Mouse (Mus musculus) liver, adult 10 weeks (tissue): ENCODE measurements around the gene Cd80. TPM values are rescaled to one million over a fixed set of nuclear protein-coding genes. Genes with fewer than 3 reads are reported as not detected.

Experiments used
- polyA plus RNA-seq: library from polyadenylated mRNA; stranded (reverse); fragments of 350-450 nt; fragmentation: Illumina TruSeq; extraction: RNeasy Lipid Tissue Mini Kit (QIAGEN cat#74804); gene quantifications from one replicate; pipeline ENCODE4 v1.2.3, GENCODE M21; 2014; ENCODE audit warnings: low read depth, low replicate concordance

Cd80 gene
- 0.58 TPM for polyA plus RNA-seq

DNA sequence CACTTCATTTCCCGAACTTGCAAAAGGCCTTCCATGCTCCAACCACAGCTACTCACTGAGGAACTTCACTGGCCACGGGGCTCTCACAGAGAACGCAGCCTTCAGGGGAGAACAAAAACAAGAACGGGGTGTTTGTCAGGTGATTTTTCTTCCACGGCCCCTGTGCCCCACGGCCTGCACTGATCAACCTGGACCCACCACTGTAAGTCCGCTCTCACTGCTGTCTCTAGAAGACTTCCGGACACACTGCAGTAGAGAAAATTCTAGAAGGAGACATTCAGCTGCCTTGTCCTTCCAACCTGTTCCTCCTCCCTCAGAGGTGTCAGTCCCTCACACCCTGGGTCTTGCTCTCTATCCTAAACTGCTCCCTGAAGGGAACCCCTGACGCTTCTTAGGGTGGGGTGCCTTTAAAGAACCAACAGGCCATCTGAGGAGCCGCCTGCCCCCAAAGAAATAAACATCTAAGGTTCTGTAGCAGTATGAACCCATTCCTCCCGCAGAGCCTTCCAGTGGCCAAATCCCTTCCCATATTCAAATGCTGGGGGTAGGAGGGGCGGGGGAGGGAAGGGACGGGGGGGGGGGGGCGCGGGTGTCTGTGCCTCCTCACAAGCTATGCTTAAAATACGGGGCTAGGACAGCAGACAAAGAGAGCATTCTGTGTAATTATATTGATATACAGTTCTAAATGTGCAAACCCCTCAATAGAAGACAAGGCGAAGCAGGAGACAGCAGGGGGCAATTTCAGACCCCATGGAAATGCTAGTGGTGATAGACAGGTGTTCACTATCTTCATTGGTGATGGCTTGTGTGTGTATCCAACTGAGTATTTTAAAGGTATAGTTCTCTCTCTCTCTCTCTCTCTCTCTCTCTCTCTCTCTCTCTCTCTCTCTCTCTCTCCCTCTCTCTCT is at the start of gene Cd80:
TSS of gene Cd80 (plus strand) at position 51 of the 908 bp plus-strand sequence.

DNA sequence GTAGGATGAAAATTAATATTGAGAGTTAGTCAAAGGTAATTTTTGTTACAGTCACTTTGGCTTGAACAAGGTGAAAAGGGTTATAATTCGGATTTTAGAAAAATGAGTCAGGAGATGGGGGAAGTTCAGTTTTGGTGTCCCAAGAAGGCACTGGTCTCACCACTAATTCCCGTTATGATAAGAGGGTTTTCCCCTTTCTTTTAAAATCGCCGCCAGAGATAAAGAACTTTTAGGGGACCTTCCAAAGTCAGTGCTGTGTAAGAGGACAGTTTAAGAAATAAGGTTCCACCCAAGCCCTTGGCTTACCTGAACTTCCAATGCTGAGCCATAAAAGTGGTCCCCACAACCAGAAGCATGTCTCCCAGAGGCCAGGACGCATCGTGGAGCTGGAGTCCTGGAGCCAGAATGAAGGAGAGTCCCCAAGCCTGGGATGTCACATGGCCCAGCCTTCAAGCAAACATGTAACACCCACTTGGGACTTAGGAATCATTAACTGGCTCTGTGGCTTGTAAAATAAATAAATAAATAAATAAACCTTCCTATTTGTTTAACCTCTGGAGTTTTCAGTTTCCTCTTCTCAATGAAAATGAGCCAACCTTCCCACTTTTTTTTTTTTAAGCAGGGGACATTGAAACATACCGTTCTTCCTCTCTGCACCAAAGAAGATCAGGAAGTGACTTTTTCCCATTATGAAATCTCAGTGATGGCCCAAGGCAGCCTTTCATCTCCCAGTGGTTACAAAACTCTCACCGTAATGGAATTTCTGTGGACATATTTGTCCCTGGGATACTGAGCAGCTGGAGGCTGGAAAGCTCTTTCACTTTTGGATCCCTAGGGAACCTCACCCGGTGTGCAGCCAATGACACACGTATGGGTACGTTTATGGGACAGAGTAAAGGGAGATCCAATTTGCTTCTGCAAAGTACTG is 22.6 kb upstream of the Cd80 start, which contains the start of gene Pla1a:
TSS of gene Pla1a (minus strand) at position 648 of the 928 bp plus-strand sequence.

DNA sequence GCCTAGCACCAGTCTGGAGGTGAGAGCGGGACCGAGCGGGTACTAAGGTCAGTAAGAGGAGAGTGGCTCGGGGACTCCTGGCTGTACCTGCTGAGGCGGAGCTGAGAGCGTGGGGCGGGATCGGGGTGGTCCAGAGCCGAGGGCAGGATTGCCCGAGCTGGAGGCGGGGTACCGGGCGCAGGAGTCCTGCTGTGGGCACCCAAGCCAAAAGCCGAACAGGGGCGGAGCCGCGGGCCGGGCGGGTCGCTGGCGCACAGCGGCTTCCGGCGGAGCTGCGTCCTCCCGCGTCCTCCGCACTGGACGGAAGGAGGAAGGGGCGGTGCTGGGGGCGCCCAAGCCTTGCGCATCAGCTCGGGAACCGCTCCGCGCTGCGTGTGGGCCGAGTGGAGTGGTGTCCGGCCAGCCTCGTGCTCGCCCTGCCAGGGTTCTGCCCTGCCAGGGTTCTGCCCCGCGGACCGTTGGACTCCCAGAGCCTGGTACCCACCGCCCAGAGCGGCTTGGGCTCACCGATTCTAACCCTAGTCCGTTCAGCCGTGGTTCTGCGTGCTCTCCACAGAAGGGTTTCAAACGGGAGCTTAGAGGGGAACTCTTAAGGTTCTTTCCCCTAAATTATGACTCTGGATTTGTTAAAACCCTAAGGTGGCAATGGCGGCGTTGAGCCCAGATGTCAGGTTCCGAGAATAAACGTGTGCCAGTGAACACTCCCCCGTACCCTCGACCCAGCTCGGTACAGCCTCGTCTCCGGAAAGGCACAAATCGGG is 2.7 kb upstream of the Cd80 start, which contains the start of gene Adprh:
TSS of gene Adprh (minus strand) at position 262 of the 761 bp plus-strand sequence.

DNA sequence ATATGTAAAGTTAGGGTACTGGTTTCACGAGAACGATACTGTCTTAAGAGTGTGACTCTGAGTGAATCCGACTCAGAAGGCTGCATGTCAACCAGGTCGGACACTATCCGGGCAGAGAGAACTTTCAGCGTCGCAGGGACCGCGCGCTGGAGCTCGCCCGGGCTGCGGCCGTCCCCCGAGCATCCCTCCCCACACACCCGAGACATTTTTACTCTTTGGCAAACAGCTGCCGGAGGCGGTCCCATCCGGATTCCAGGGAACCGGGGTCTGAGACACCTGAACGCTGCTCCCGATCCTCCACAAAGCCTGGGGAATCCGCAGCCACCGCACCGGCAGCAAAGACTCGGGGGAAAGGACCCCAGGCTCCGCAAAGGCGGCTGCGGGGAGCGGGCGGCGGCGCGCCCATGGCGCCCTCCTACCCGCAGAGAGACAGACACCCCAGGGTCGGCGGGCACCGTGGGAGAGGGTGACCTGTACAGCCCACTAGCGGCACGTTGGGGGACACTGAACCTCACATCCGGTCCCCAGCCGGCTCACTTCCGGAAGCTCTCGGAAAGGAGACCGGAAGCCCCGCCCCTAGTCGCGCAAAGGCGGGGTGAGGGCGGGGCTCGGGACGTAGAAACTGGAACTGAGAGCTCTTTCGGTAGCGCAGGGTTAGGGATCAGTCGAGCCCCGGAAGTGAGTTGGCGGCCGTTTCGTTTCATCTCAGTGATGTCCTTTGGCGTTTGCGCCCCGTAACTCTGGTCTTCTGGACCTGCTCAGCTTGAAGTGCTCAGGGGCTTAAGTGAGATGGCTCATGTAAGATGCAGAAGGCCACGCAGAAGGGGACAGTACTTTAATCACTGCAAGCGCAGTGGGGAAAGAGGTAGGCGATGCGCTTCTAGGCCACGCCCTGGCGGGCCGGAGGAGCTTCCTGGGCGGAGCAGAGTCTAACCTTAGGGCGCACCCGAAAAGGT is 67.0 kb downstream of the Cd80 start, which contains the start of gene Timmdc1:
TSS of gene Timmdc1 (minus strand) at position 535 of the 956 bp plus-strand sequence.

Other genes with a start within 250 kb of the Cd80 start
- gene Nr1i2, start 160.7 kb upstream of the Cd80 start, polyA plus RNA-seq = 13.2 TPM
- not detected for gene Maats1, start 113.4 kb upstream of the Cd80 start, polyA plus RNA-seq
- 58.9 TPM for gene Cox17, start 108.6 kb upstream of the Cd80 start, polyA plus RNA-seq
- gene Gm21987, start 108.5 kb upstream of the Cd80 start, polyA plus RNA-seq = not detected
- not detected for gene Popdc2, start 93.4 kb upstream of the Cd80 start, polyA plus RNA-seq
- 22.8 TPM for gene Pla1a, start 22.4 kb upstream of the Cd80 start, polyA plus RNA-seq
- 1.6 TPM for gene Adprh, start 2.9 kb upstream of the Cd80 start, polyA plus RNA-seq
- 18.3 TPM for gene Timmdc1, start 67.1 kb downstream of the Cd80 start, polyA plus RNA-seq
- 15.6 TPM for gene Poglut1, start 94.7 kb downstream of the Cd80 start, polyA plus RNA-seq
- gene Tmem39a, start 103.1 kb downstream of the Cd80 start, polyA plus RNA-seq = 20.0 TPM